Mouse (Mus musculus) hindbrain, embryonic 16.5 days (tissue): ENCODE results near the gene Nagk. TPM values are rescaled to one million over a fixed set of nuclear protein-coding genes. Genes with fewer than 3 reads are reported as not detected.
A peak's percentile ranks its signal among the peaks of the same experiment; 100 is the strongest.

Source experiments
- ATAC-seq: fragments of 200-750 bp; cut with Nextera tagmentation; 2 replicates; pipeline ENCODE4 v1.8.0; 2017; ENCODE audit warnings: moderate TSS enrichment, moderate library complexity
- H3K27ac ChIP-seq: fragments of 300-500 bp; sonication (generic); 2 replicates; pipeline ENCODE4 v1.5.1; 2014; ENCODE audit warnings: low read depth, mild to moderate bottlenecking, control low read depth, low read length, moderate library complexity
- H3K27me3 ChIP-seq: fragments of 300-500 bp; sonication (generic); replicated peaks from 2 replicates; pipeline ENCODE4 v1.6.1; 2014; ENCODE audit warnings: low read length; ENCODE audit not compliant: control insufficient read depth, insufficient read depth
- H3K36me3 ChIP-seq: fragments of 300-500 bp; sonication (generic); 2 replicates; pipeline ENCODE4 v1.6.1; 2014; ENCODE audit warnings: mild to moderate bottlenecking, low read length, moderate library complexity, mixed read lengths; ENCODE audit not compliant: control insufficient read depth, insufficient read depth
- H3K4me1 ChIP-seq: fragments of 300-500 bp; sonication (generic); 2 replicates; pipeline ENCODE4 v1.6.1; 2014; ENCODE audit warnings: low read depth, low read length; ENCODE audit not compliant: control insufficient read depth, insufficient read depth
- H3K4me2 ChIP-seq: fragments of 300-500 bp; sonication (generic); 2 replicates; pipeline ENCODE4 v1.6.1; 2014; ENCODE audit warnings: mild to moderate bottlenecking, low read length, control low read depth, moderate library complexity
- H3K4me3 ChIP-seq: fragments of 300-500 bp; sonication (generic); 2 replicates; pipeline ENCODE4 v1.5.1; 2014; ENCODE audit warnings: mild to moderate bottlenecking, low read length, control low read depth, moderate library complexity
- H3K9ac ChIP-seq: fragments of 300-500 bp; sonication (generic); 2 replicates; pipeline ENCODE4 v1.6.1; 2014; ENCODE audit warnings: low read depth, mild to moderate bottlenecking, control low read depth, low read length, moderate library complexity
- H3K9me3 ChIP-seq: fragments of 300-500 bp; sonication (generic); 2 replicates; pipeline ENCODE4 v1.6.1; 2014; ENCODE audit warnings: mild to moderate bottlenecking, low read length, moderate library complexity; ENCODE audit not compliant: control insufficient read depth
- WGBS: fragments of 180-500 bp; shearing (Covaris S2); extraction: QIAGEN DNeasy Blood & Tissue Kit; methylation state at CpG from one replicate; pipeline ENCODE4 v1.1.7; 2014; 5-methylcytosine and 5-hydroxymethylcytosine counted together
- polyA plus RNA-seq: library from polyadenylated mRNA; unstranded; fragments of >200 nt; fragmentation: Nextera tagmentation; extraction: Ambion mirVana; gene quantifications from 2 replicates; pipeline ENCODE4 v1.2.1, GENCODE M21; 2015

Nagk gene
- polyA plus RNA-seq, 1 experiment from 2014 or later, result 123 TPM

GRCm38 (mm10) chr6:83795492-83795900 lies 714 bp downstream of the Nagk start:
- Histone ChIP-seq H3K27ac (peak overlapping the region; percentile 95), H3K36me3 (peaks cover 7% of the 10 kb centered on the region; the same call in 1 of the 2 replicates), H3K9me3 (no peaks in the 10 kb centered on the region), H3K4me1 (peaks cover 11% of the 10 kb centered on the region), H3K4me3 (peak overlapping the region; percentile 83), H3K4me2 (peak overlapping the region; percentile 84), H3K27me3 (no peaks in the 10 kb centered on the region), H3K9ac (peak overlapping the region; percentile 89)
- ATAC-seq, result no peak; the same call in none of the 2 replicates
- 9% methylated on average over 13 of the region's 13 CpGs for WGBS

- H3K4me3 ChIP-seq, result no peak overlapping the region
- no peak overlapping the region for H3K27ac ChIP-seq
- peaks cover 14% of the 10 kb centered on the region for H3K36me3 ChIP-seq
- no peaks in the 10 kb centered on the region for H3K27me3 ChIP-seq
- H3K4me1 ChIP-seq, result peaks cover 11% of the 10 kb centered on the region
- no peak overlapping the region; the same call in 1 of the 2 replicates for H3K4me2 ChIP-seq
- no peak for ATAC-seq
- H3K9ac ChIP-seq, result no peak overlapping the region
- 50% methylated on average over 3 of the region's 3 CpGs for WGBS
- H3K9me3 ChIP-seq, result no peaks in the 10 kb centered on the region
These were observed 1.9 kb downstream of the Nagk start for GRCm38 (mm10) chr6:83796686-83797085.

- Histone ChIP-seq H3K4me1 (no peaks in the 10 kb centered on the region), H3K9me3 (no peaks in the 10 kb centered on the region), H3K27me3 (no peaks in the 10 kb centered on the region), H3K9ac (no peak overlapping the region), H3K4me3 (no peak overlapping the region), H3K4me2 (no peak overlapping the region), H3K27ac (no peak overlapping the region), H3K36me3 (peaks cover 25% of the 10 kb centered on the region)
- 84% methylated on average over 5 of the region's 5 CpGs for WGBS
- no peak for ATAC-seq
These were observed 7.3 kb downstream of the Nagk start for GRCm38 (mm10) chr6:83802033-83802432.

- no peak for ATAC-seq
- no peak overlapping the region for H3K27ac ChIP-seq
- H3K4me3 ChIP-seq, result no peak overlapping the region
- H3K4me1 ChIP-seq, result no peaks in the 10 kb centered on the region
- no peak overlapping the region for H3K9ac ChIP-seq
- no peaks in the 10 kb centered on the region for H3K9me3 ChIP-seq
- peaks cover 25% of the 10 kb centered on the region for H3K36me3 ChIP-seq
- no peaks in the 10 kb centered on the region for H3K27me3 ChIP-seq
- H3K4me2 ChIP-seq, result no peak overlapping the region
- WGBS, result 93% methylated on average over 3 of the region's 3 CpGs
These were observed 8.1 kb downstream of the Nagk start for GRCm38 (mm10) chr6:83802846-83803245.

- Histone ChIP-seq H3K36me3 (peaks cover 5% of the 10 kb centered on the region), H3K9ac (no peak overlapping the region), H3K27me3 (no peaks in the 10 kb centered on the region), H3K27ac (no peak overlapping the region), H3K4me3 (no peak overlapping the region), H3K9me3 (no peaks in the 10 kb centered on the region), H3K4me1 (no peaks in the 10 kb centered on the region), H3K4me2 (no peak overlapping the region)
- no peak for ATAC-seq
- WGBS, result 96% methylated on average over 3 of the region's 3 CpGs
These were observed 21.0 kb downstream of the Nagk start for GRCm38 (mm10) chr6:83815801-83816200.

GRCm38 (mm10) chr6:83818996-83819395 lies 24.2 kb downstream of the Nagk start:
- Histone ChIP-seq H3K4me1 (no peaks in the 10 kb centered on the region), H3K36me3 (no peaks in the 10 kb centered on the region; the same call in 1 of the 2 replicates), H3K27me3 (no peaks in the 10 kb centered on the region), H3K4me3 (no peak overlapping the region), H3K9me3 (no peaks in the 10 kb centered on the region), H3K9ac (no peak overlapping the region), H3K4me2 (no peak overlapping the region), H3K27ac (no peak overlapping the region)
- 69% methylated on average over 1 of the region's 1 CpGs for WGBS
- ATAC-seq, result no peak

- H3K4me1 ChIP-seq, result no peaks in the 10 kb centered on the region
- no peak overlapping the region for H3K4me3 ChIP-seq
- no peak for ATAC-seq
- no peaks in the 10 kb centered on the region for H3K27me3 ChIP-seq
- no peak overlapping the region for H3K27ac ChIP-seq
- 88% methylated on average over 2 of the region's 2 CpGs for WGBS
- no peak overlapping the region for H3K4me2 ChIP-seq
- H3K36me3 ChIP-seq, result no peaks in the 10 kb centered on the region; the same call in 1 of the 2 replicates
- no peaks in the 10 kb centered on the region for H3K9me3 ChIP-seq
- no peak overlapping the region for H3K9ac ChIP-seq
These were observed 26.1 kb downstream of the Nagk start for GRCm38 (mm10) chr6:83820727-83821515.

GRCm38 (mm10) chr6:83821856-83822255 lies 27.1 kb downstream of the Nagk start:
- H3K9me3 ChIP-seq, result no peaks in the 10 kb centered on the region
- no peaks in the 10 kb centered on the region for H3K36me3 ChIP-seq
- no peaks in the 10 kb centered on the region for H3K27me3 ChIP-seq
- no peak overlapping the region for H3K9ac ChIP-seq
- no peaks in the 10 kb centered on the region for H3K4me1 ChIP-seq
- no peak overlapping the region for H3K4me2 ChIP-seq
- no peak overlapping the region for H3K4me3 ChIP-seq
- no peak for ATAC-seq
- WGBS, result 33% methylated on average over 2 of the region's 2 CpGs
- no peak overlapping the region for H3K27ac ChIP-seq

- Histone ChIP-seq H3K36me3 (no peaks in the 10 kb centered on the region), H3K9me3 (no peaks in the 10 kb centered on the region), H3K4me2 (peak overlapping the region; percentile 90), H3K4me3 (peak overlapping the region; percentile 80), H3K9ac (peak overlapping the region; percentile 84), H3K27me3 (no peaks in the 10 kb centered on the region), H3K4me1 (peaks cover 8% of the 10 kb centered on the region; the same call in 1 of the 2 replicates), H3K27ac (peak overlapping the region; percentile 86)
- WGBS, result under 1% methylated on average over 35 of the region's 35 CpGs
- ATAC-seq, result peak; percentile 82
These were observed 36.3 kb downstream of the Nagk start for GRCm38 (mm10) chr6:83830941-83831605.
